Mouse (Mus musculus): ENCODE data around the gene Tmem143. TPM values are rescaled to one million over a fixed set of nuclear protein-coding genes. Genes with fewer than 3 reads are reported as not detected.
"Not testable (repeated sequence)": the region's sequence is repeated elsewhere in the genome, so short reads cannot be mapped to it uniquely, and the experiment has no call there.

Gene Tmem143
- polyA plus RNA-seq, 1 experiment from 2014 or later = 3.9 TPM

DNA sequence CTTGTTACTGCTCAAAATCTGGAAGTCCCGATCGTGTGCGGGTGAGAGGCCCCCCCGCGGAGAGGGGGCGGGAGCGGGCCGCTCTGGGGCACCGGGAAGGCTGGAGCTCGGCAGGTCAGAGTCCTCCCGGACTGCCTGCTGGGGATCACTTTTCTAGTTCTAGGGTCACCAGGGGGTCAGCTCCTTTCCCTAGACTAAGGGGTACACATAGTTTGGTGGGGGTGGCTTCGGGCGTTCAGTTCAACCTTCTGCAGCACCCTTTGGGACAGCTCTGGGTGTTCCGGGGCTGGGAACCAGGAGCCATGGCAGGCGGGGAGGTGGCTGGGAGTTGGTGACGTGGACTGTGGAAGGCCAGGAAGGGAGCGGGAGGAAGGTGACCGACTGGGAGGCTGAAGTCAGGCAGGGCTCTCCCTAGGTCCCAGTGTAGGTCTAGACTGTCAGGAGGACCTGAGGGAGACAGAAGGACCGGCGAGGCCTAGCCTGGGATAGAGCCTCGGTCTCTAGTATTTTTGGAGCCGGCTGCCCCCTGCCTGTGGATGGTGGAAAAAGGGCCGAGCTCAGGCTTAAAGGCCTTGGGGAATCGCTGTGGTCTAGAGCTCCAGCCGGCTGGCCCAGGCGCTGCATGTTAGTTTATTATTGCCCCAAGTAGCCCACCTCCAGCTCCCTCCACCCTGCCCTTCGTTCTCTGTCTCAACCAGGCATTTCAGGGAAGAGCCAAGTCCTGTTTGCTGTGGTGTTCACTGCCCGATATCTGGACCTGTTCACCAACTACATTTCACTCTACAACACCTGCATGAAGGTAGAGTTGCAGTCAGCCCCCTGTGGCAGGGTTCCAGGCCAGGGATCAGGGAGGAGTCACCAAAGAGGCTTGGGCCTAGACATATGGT, 23.4 kb upstream of the Tmem143 start:
- Histone ChIP-seq H3K4me1 (ENCODE audit: control insufficient read depth, insufficient read depth, low read length) (peaks cover 8% of the 10 kb centered on the region), H3K4me2 (ENCODE audit: low read depth, low read length) (peak overlapping the region; percentile 91), H3K4me3 (ENCODE audit: low read depth, low read length) (peak overlapping the region; percentile 85), H3K27me3 (ENCODE audit: control insufficient read depth, insufficient read depth, low read length) (peaks cover 24% of the 10 kb centered on the region), H3K9ac (replicated peaks; ENCODE audit: low read length) (peak overlapping the region; percentile 92), H3K9me3 (replicated peaks; ENCODE audit: control insufficient read depth, low read length) (no peaks in the 10 kb centered on the region), H3K36me3 (replicated peaks; ENCODE audit: control insufficient read depth, insufficient read depth, low read depth, low read length) (peaks cover 8% of the 10 kb centered on the region; the same call in 1 of the 2 replicates), H3K27ac (replicated peaks; ENCODE audit: low read depth, low read length) (peak overlapping the region; percentile 89)
- ATAC-seq (replicated peaks; ENCODE audit: insufficient number of reproducible peaks, low FRiP score, low TSS enrichment, low read depth) (peak; percentile 50), DNase-seq (ENCODE audit: low spot score) (peak; percentile 66)
- 3% methylated on average over 28 of the region's 28 CpGs for WGBS

DNA sequence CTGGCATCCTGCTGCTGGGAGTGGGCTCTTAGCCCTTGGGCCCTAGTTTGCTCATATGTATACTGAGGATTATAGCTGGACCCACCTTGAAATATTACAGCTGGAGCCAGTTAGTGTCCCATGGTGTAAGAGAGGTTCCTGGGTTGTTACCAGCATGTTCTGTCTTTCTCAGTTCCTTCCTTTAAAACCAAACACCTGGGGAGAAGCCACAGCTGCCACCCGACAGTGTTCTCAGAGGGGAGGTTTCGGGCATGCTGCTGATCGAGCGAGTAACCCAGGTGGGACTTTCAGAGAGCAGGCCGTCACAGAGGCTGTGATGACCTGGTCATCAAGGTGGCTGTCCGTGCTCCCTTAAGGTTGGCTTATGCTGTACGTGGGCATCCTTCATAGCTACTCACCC, 19.8 kb upstream of the Tmem143 start:
- DNase-seq (ENCODE audit: low spot score) (no peak), ATAC-seq (replicated peaks; ENCODE audit: insufficient number of reproducible peaks, low FRiP score, low TSS enrichment, low read depth) (no peak)
- H3K9me3 ChIP-seq (replicated peaks; ENCODE audit: control insufficient read depth, low read length) = no peaks in the 10 kb centered on the region
- no peaks in the 10 kb centered on the region for H3K4me1 ChIP-seq (ENCODE audit: control insufficient read depth, insufficient read depth, low read length)
- peaks cover 14% of the 10 kb centered on the region for H3K36me3 ChIP-seq (replicated peaks; ENCODE audit: control insufficient read depth, insufficient read depth, low read depth, low read length)
- no peak overlapping the region for H3K27ac ChIP-seq (replicated peaks; ENCODE audit: low read depth, low read length)
- WGBS = 95% methylated on average over 7 of the region's 7 CpGs
- no peak overlapping the region for H3K4me3 ChIP-seq (ENCODE audit: low read depth, low read length)
- no peaks in the 10 kb centered on the region for H3K27me3 ChIP-seq (ENCODE audit: control insufficient read depth, insufficient read depth, low read length)
- H3K4me2 ChIP-seq (ENCODE audit: low read depth, low read length) = no peak overlapping the region
- H3K9ac ChIP-seq (replicated peaks; ENCODE audit: low read length) = no peak overlapping the region

DNA sequence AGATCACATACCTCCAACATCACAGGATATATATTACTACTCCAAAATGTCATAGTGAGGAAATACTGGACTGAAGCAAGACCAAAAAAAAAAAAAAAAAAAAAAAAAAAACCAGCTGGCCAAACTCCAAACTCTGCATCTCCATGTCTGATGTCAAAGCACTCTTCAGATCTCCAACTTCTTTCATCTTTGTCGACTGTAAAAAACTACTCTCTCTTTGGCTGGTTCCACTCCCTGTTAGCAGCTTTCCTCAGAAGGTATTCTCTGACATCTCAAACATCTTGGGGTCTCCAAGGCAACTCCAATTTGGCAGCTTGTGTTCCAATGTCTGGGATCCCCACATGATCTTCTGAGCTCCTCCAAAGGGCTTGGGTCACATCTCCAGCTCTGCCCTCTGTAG, 18.5 kb upstream of the Tmem143 start, which contains the start of gene Grin2d:
Gene Grin2d, minus strand, starts transcription at position 101 of the 400 bp plus-strand sequence.
- DNase-seq (ENCODE audit: low spot score); H3K27me3 ChIP-seq (ENCODE audit: control insufficient read depth, insufficient read depth, low read length); ATAC-seq (replicated peaks; ENCODE audit: insufficient number of reproducible peaks, low FRiP score, low TSS enrichment, low read depth); H3K4me2 ChIP-seq (ENCODE audit: low read depth, low read length); H3K9me3 ChIP-seq (replicated peaks; ENCODE audit: control insufficient read depth, low read length); H3K4me1 ChIP-seq (ENCODE audit: control insufficient read depth, insufficient read depth, low read length); H3K4me3 ChIP-seq (ENCODE audit: low read depth, low read length); H3K9ac ChIP-seq (replicated peaks; ENCODE audit: low read length); H3K27ac ChIP-seq (replicated peaks; ENCODE audit: low read depth, low read length): not testable (repeated sequence)
- peaks cover 14% of the 10 kb centered on the region for H3K36me3 ChIP-seq (replicated peaks; ENCODE audit: control insufficient read depth, insufficient read depth, low read depth, low read length)
- 100% methylated on average over 1 of the region's 1 CpGs for WGBS

DNA sequence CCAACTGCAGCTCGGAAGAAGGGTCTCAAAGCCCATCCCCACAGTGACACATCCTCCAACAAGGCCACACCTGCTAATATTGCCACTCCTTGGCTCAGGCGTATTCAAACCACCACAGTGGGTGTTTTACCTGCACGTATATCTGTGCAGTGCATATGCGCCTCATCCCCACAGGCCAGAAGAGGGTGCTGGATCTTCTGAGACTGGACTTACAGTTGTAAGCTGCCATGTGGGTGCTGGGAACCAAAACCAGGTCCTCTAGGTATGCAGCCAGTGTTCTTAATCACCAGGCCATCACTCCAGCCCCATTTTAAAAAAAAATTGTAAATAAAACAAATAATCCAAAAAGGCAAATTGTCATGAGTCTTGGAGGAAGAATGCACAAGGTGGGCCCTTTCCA, 16.2 kb upstream of the Tmem143 start:
- Histone ChIP-seq H3K36me3 (replicated peaks; ENCODE audit: control insufficient read depth, insufficient read depth, low read depth, low read length) (peaks cover 16% of the 10 kb centered on the region), H3K9me3 (replicated peaks; ENCODE audit: control insufficient read depth, low read length) (no peaks in the 10 kb centered on the region), H3K4me3 (ENCODE audit: low read depth, low read length) (no peak overlapping the region), H3K27me3 (ENCODE audit: control insufficient read depth, insufficient read depth, low read length) (no peaks in the 10 kb centered on the region), H3K4me2 (ENCODE audit: low read depth, low read length) (no peak overlapping the region), H3K27ac (replicated peaks; ENCODE audit: low read depth, low read length) (no peak overlapping the region), H3K9ac (replicated peaks; ENCODE audit: low read length) (no peak overlapping the region), H3K4me1 (ENCODE audit: control insufficient read depth, insufficient read depth, low read length) (no peaks in the 10 kb centered on the region)
- WGBS = over 99% methylated on average over 4 of the region's 4 CpGs
- DNase-seq (ENCODE audit: low spot score) (no peak), ATAC-seq (replicated peaks; ENCODE audit: insufficient number of reproducible peaks, low FRiP score, low TSS enrichment, low read depth) (no peak)

DNA sequence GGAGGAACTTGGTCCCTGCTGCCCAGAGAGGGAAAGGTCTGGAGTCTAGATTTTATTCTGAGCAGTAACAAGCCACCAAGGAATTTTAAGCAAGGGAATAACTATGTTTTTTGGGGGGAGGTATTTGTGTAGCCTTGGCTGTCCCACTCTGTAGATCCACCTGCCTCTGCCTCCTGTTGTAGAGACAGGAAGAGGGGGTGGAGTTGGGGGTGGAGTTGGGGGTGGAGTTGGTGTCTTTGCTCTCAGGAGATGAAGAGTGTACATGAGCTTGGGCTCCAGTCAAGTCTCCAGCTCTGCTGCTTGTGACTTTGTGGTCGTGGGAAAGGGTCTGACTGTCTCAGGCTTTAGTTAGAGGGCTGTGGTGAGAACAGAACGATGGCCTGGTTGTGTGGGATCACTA, 15.7 kb upstream of the Tmem143 start:
- WGBS = 90% methylated on average over 2 of the region's 2 CpGs
- no peaks in the 10 kb centered on the region for H3K4me1 ChIP-seq (ENCODE audit: control insufficient read depth, insufficient read depth, low read length)
- no peaks in the 10 kb centered on the region for H3K27me3 ChIP-seq (ENCODE audit: control insufficient read depth, insufficient read depth, low read length)
- H3K4me3 ChIP-seq (ENCODE audit: low read depth, low read length) = no peak overlapping the region
- H3K9ac ChIP-seq (replicated peaks; ENCODE audit: low read length) = no peak overlapping the region
- H3K4me2 ChIP-seq (ENCODE audit: low read depth, low read length) = no peak overlapping the region
- ATAC-seq (replicated peaks; ENCODE audit: insufficient number of reproducible peaks, low FRiP score, low TSS enrichment, low read depth) (no peak), DNase-seq (ENCODE audit: low spot score) (no peak)
- H3K27ac ChIP-seq (replicated peaks; ENCODE audit: low read depth, low read length) = no peak overlapping the region
- H3K36me3 ChIP-seq (replicated peaks; ENCODE audit: control insufficient read depth, insufficient read depth, low read depth, low read length) = peaks cover 16% of the 10 kb centered on the region
- H3K9me3 ChIP-seq (replicated peaks; ENCODE audit: control insufficient read depth, low read length) = no peaks in the 10 kb centered on the region

DNA sequence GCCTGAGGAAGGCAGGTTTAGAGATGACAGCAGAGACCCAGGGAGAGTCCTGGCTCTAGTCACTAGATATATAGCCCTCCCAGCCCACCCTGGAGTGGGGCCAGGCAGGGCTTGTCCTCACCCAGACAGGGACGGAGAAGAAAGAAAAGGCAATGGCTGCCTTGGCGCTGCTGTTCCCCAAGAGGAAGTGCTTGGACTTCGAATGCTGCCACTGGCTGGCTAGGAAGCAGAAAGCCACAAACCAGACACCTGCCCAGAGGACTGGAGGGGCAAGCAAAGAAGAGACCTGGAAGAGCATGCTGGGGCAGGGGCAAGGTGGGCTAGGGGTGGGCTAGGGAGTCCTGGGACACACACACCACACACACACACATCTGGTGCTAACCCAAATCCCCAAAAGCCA, 9.5 kb upstream of the Tmem143 start:
- H3K36me3 ChIP-seq (replicated peaks; ENCODE audit: control insufficient read depth, insufficient read depth, low read depth, low read length) = peaks cover 3% of the 10 kb centered on the region
- H3K27me3 ChIP-seq (ENCODE audit: control insufficient read depth, insufficient read depth, low read length) = no peaks in the 10 kb centered on the region
- H3K4me2 ChIP-seq (ENCODE audit: low read depth, low read length) = no peak overlapping the region
- no peak overlapping the region for H3K4me3 ChIP-seq (ENCODE audit: low read depth, low read length)
- no peak for DNase-seq (ENCODE audit: low spot score)
- no peaks in the 10 kb centered on the region for H3K4me1 ChIP-seq (ENCODE audit: control insufficient read depth, insufficient read depth, low read length)
- WGBS = 62% methylated on average over 3 of the region's 3 CpGs
- H3K27ac ChIP-seq (replicated peaks; ENCODE audit: low read depth, low read length) = no peak overlapping the region
- no peaks in the 10 kb centered on the region for H3K9me3 ChIP-seq (replicated peaks; ENCODE audit: control insufficient read depth, low read length)
- no peak for ATAC-seq (replicated peaks; ENCODE audit: insufficient number of reproducible peaks, low FRiP score, low TSS enrichment, low read depth)
- no peak overlapping the region for H3K9ac ChIP-seq (replicated peaks; ENCODE audit: low read length)

DNA sequence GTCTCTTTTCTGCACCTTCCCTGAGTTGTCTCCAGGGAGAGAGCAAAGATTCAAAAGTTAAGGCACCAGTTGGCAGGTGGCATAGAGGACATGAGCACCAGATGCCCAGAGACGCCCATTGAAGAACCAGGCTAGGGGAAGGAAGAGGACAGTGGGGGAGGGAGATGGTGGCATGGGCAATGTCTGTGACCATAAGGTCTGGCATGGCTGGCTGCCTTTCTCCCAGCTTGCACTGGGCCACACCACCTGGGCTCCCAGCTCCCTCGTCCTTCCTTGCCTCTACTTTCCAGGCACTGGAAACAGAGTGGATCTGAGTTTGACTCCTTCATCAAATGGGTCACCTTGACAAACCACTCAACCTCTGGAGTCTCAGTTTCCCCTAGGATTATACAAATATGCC, 4.1 kb upstream of the Tmem143 start:
- Histone ChIP-seq H3K9ac (replicated peaks; ENCODE audit: low read length) (no peak overlapping the region), H3K4me1 (ENCODE audit: control insufficient read depth, insufficient read depth, low read length) (no peaks in the 10 kb centered on the region), H3K4me2 (ENCODE audit: low read depth, low read length) (no peak overlapping the region), H3K27ac (replicated peaks; ENCODE audit: low read depth, low read length) (no peak overlapping the region), H3K9me3 (replicated peaks; ENCODE audit: control insufficient read depth, low read length) (no peaks in the 10 kb centered on the region), H3K27me3 (ENCODE audit: control insufficient read depth, insufficient read depth, low read length) (no peaks in the 10 kb centered on the region), H3K36me3 (replicated peaks; ENCODE audit: control insufficient read depth, insufficient read depth, low read depth, low read length) (no peaks in the 10 kb centered on the region), H3K4me3 (ENCODE audit: low read depth, low read length) (no peak overlapping the region)
- DNase-seq (ENCODE audit: low spot score) = no peak
- ATAC-seq (replicated peaks; ENCODE audit: insufficient number of reproducible peaks, low FRiP score, low TSS enrichment, low read depth) = no peak
- 85% methylated on average over 2 of the region's 2 CpGs for WGBS

DNA sequence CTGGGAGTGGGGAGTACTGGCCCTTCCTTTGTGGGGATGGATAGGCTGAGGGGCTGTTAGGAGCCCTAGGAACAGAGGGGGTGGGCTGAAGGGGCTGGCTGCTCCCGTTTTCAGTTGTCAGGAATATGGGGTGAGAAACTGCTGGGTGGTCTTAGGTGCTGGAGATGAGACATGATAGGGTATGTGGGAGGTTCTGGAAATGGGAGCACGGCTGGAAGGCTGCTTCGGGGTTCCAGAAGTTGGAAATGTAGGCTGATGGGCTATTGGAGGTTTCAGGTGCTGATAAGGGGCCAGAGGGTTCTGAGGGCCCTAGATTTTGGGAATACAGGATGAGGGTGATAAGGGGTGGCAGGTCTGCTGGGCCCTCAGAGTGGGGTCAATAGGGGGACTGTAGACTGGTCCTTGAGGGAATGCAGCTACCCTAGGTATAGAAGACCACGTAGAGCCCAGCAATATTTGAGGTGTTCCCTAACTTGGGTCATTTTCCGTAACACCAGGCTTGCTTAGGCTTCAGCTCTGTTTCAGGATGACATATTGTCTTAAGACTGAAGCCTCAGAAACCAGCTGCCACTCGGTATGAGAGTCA, 717 bp upstream of the Tmem143 start:
- DNase-seq (ENCODE audit: low spot score) (no peak), ATAC-seq (replicated peaks; ENCODE audit: insufficient number of reproducible peaks, low FRiP score, low TSS enrichment, low read depth) (peak; percentile 55)
- Histone ChIP-seq H3K9ac (replicated peaks; ENCODE audit: low read length) (peak overlapping the region; percentile 37; the same call in 1 of the 2 replicates), H3K4me3 (ENCODE audit: low read depth, low read length) (peak overlapping the region; percentile 49; the same call in 1 of the 2 replicates), H3K4me1 (ENCODE audit: control insufficient read depth, insufficient read depth, low read length) (no peaks in the 10 kb centered on the region), H3K9me3 (replicated peaks; ENCODE audit: control insufficient read depth, low read length) (no peaks in the 10 kb centered on the region), H3K27me3 (ENCODE audit: control insufficient read depth, insufficient read depth, low read length) (no peaks in the 10 kb centered on the region), H3K27ac (replicated peaks; ENCODE audit: low read depth, low read length) (no peak overlapping the region), H3K4me2 (ENCODE audit: low read depth, low read length) (peak overlapping the region; percentile 14; the same call in 1 of the 2 replicates), H3K36me3 (replicated peaks; ENCODE audit: control insufficient read depth, insufficient read depth, low read depth, low read length) (no peaks in the 10 kb centered on the region)
- 70% methylated on average over 6 of the region's 6 CpGs for WGBS

Data from embryonic facial prominence, embryonic 11.5 days (tissue).